Comparison of ENCODE assay signal across 28 mouse cellular contexts in genomic region chr9:70965422-70965821, GRCm38 (mm10). TPM values are rescaled to one million over a fixed set of nuclear protein-coding genes. Genes with fewer than 3 reads are reported as not detected.
"Had no signal": no experiment of that assay in that cellular context is flagged by ENCODE, and none has a peak within 500 bp of the region (broad histone marks: within the 10 kb centered on the region; RNA-seq: fewer than 3 reads in every experiment).

No protein-coding gene starts in this region.

- H3K4me3 ChIP-seq: heart, embryonic 13.5 days; heart, embryonic 15.5 days; hindbrain, embryonic 13.5 days; hindbrain, embryonic 15.5 days; intestine, embryonic 15.5 days; limb, embryonic 10.5 days; limb, embryonic 12.5 days; liver, embryonic 13.5 days; liver, embryonic 15.5 days had no signal

- H3K36me3 ChIP-seq: heart, embryonic 13.5 days; heart, embryonic 15.5 days; hindbrain, embryonic 13.5 days; hindbrain, embryonic 15.5 days; intestine, embryonic 15.5 days; limb, embryonic 10.5 days; limb, embryonic 12.5 days; liver, embryonic 13.5 days; liver, embryonic 15.5 days had no signal

- H3K4me2 ChIP-seq: heart, embryonic 11.5 days; heart, embryonic 13.5 days; heart, embryonic 15.5 days; hindbrain, embryonic 13.5 days; hindbrain, embryonic 15.5 days; intestine, embryonic 15.5 days; limb, embryonic 12.5 days; liver, embryonic 11.5 days; liver, embryonic 13.5 days; liver, embryonic 15.5 days had no signal

- H3K27me3 ChIP-seq: heart, embryonic 13.5 days; heart, embryonic 15.5 days; hindbrain, embryonic 13.5 days; hindbrain, embryonic 15.5 days; intestine, embryonic 15.5 days; limb, embryonic 12.5 days; liver, embryonic 13.5 days had no signal

- H3K27ac ChIP-seq: heart, embryonic 13.5 days; heart, embryonic 15.5 days; hindbrain, embryonic 13.5 days; hindbrain, embryonic 15.5 days; hindbrain, postnatal 0 days; intestine, embryonic 15.5 days; limb, embryonic 10.5 days; limb, embryonic 12.5 days; liver, embryonic 13.5 days; liver, embryonic 15.5 days had no signal

- H3K9ac ChIP-seq: heart, embryonic 13.5 days; heart, embryonic 15.5 days; hindbrain, embryonic 13.5 days; hindbrain, embryonic 15.5 days; intestine, embryonic 15.5 days; limb, embryonic 12.5 days; liver, embryonic 13.5 days; liver, embryonic 15.5 days; liver, postnatal 0 days had no signal

- H3K9me3 ChIP-seq: heart, embryonic 13.5 days; heart, embryonic 15.5 days; hindbrain, embryonic 13.5 days; hindbrain, embryonic 15.5 days; intestine, embryonic 15.5 days; limb, embryonic 10.5 days; limb, embryonic 12.5 days; liver, embryonic 13.5 days; liver, embryonic 15.5 days had no signal

- ATAC-seq: hindbrain, postnatal 0 days; inflammation-experienced regulatory T-cells, adult 6 months; intestine, embryonic 15.5 days; intestine, postnatal 0 days; liver, postnatal 0 days had no signal

- DNase-seq: gastrocnemius, postnatal 14 days; gastrocnemius, postnatal 36 days; heart, postnatal 14 days; heart, postnatal 36 days; kidney, adult 18-20 months; kidney, adult 8-10 months; kidney, postnatal 10 days; kidney, postnatal 25 days; kidney, postnatal 4 days; liver; liver, embryonic 13.5 days; liver, postnatal 0 days had no signal

- H3K4me1 ChIP-seq: heart, embryonic 15.5 days; intestine, embryonic 15.5 days; liver, embryonic 13.5 days had no signal

RNA-seq across cellular contexts. Expression of gene Lipc, which starts 13.4 kb away (rescaled TPM):
- total RNA-seq: gastrocnemius, adult 18-20 months; gastrocnemius, adult 8-10 months; gastrocnemius, postnatal 14 days; gastrocnemius, postnatal 36 days; heart, postnatal 36 days; hindbrain, postnatal 0 days had no signal
- polyA plus RNA-seq: hindbrain, embryonic 11.5 days; hindbrain, embryonic 13.5 days; hindbrain, embryonic 15.5 days; inflammation-experienced regulatory T-cells, adult 6 months; intestine, postnatal 0 days; limb, embryonic 10.5 days; limb, embryonic 12.5 days had no signal
